Mouse (Mus musculus): ENCODE results near the gene Ly6c1. TPM values are rescaled to one million over a fixed set of nuclear protein-coding genes. Genes with fewer than 3 reads are reported as not detected.
A peak's percentile ranks its signal among the peaks of the same experiment; 100 is the strongest.
"Not testable (repeated sequence)": the region's sequence is repeated elsewhere in the genome, so short reads cannot be mapped to it uniquely, and the experiment has no call there.

The Ly6c1 gene
- polyA plus RNA-seq (2012; ENCODE audit: insufficient read depth, insufficient read length, missing spikeins): 2.8 TPM in 1 of 2 replicates, not detected in the other

DNA sequence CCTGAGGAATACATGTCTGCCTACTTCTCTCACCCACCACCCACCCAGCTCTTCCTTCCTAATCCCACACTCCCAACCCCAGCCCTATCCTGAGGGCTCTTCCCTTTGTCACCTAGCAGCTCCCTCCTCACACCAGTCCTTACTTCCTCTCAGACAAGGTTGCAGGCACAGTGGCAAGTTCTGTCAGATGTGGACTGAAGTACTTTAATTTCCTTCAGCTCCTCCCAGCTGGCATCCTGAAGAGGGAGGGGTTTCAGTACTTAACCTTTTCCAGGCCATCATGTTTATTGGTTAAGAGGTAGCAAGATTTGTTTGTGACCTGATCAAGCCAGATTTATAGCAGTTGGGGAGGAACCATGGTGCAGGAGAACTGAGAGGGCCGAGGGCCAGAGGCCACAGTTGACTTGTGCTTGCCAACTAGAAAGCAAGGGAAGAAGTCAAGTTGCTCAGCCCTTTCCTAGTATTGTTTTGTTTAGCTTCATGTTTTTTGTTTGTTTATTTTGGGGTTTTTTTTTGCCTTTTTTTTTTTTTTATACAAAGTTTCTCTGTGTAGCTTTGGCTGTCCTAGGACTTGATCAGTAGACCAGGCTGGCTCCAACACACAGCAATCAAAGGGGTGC is at the start of gene Ly6c1:
Gene Ly6c1 (minus strand): TSS at position 189 of the 620 bp plus-strand sequence.
- H3K27ac ChIP-seq (ENCODE audit: insufficient read depth, low read depth, low read length); H3K4me1 ChIP-seq (ENCODE audit: control insufficient read depth, insufficient read depth, low read length); H3K4me3 ChIP-seq (ENCODE audit: insufficient read depth, low read length): not testable (repeated sequence)

GRCm38 (mm10) chr15:75088041-75088440 is 39.4 kb upstream of the Ly6c1 start:
- not testable (repeated sequence) for H3K4me3 ChIP-seq (ENCODE audit: insufficient read depth, low read length); H3K27ac ChIP-seq (ENCODE audit: insufficient read depth, low read depth, low read length); H3K4me1 ChIP-seq (ENCODE audit: control insufficient read depth, insufficient read depth, low read length)

DNA sequence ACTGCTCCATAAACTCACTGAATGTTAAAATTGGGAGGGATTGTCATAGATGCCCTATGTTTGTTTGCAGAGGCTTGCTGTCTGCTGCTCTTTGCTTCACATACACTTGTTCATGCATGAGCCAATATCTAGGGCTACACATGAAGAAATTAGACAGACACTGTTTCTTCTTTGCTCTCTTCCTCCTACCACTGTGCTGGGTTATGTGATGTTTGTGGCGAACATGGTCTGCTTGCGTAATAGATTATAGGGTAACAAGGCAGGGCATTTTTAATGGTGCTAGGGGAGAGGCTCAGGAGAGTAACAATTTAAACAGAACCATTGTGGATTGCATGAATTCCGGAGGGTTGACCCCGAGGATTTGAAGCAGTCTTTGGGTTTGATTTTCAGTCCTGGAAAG is 21.3 kb upstream of the Ly6c1 start:
- Histone ChIP-seq H3K27ac (ENCODE audit: insufficient read depth, low read depth, low read length) (no peak overlapping the region), H3K4me3 (ENCODE audit: insufficient read depth, low read length) (no peak overlapping the region), H3K4me1 (ENCODE audit: control insufficient read depth, insufficient read depth, low read length) (no peaks in the 10 kb centered on the region)
- TF ChIP-seq POLR2A (IDR thresholded peaks at IDR 0.05; ENCODE audit: borderline replicate concordance, low read depth, low read length) (no peak), CTCF (IDR thresholded peaks at IDR 0.05; ENCODE audit: low read depth, low read length) (no peak)

DNA sequence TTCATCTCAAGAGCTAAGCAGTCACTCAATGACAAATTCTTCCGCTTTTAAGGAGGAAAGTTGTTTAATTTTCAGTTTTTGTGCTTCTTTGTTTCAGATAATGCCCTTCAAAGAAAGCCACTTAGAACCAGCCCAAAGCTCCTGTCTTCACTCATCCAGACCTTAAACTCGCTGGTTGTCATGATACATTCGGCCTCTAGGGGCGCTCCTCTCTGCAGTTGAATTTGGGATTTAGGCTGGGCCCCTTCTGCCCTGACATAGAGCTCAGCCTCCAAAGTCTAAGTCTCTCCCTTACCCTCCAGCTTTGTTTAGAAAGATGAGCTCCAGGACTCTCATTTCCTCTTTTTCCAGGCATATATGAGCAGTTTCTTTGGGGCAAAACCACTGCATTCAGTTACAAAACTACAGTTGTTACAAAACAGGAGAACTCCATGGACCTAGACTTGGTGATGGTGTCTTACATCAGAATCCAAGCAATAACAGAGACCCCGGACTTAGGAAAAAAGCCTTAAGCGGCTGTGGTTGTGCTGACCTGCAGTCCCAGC is 13.5 kb upstream of the Ly6c1 start:
- not testable (repeated sequence) for H3K4me3 ChIP-seq (ENCODE audit: insufficient read depth, low read length); H3K27ac ChIP-seq (ENCODE audit: insufficient read depth, low read depth, low read length)
- peaks cover 11% of the 10 kb centered on the region for H3K4me1 ChIP-seq (ENCODE audit: control insufficient read depth, insufficient read depth, low read length)

GRCm38 (mm10) chr15:75060505-75060904 is 11.9 kb upstream of the Ly6c1 start:
- H3K4me1 ChIP-seq (ENCODE audit: control insufficient read depth, insufficient read depth, low read length): peaks cover 11% of the 10 kb centered on the region
- H3K4me3 ChIP-seq (ENCODE audit: insufficient read depth, low read length): no peak overlapping the region
- H3K27ac ChIP-seq (ENCODE audit: insufficient read depth, low read depth, low read length): no peak overlapping the region
- TF ChIP-seq POLR2A (IDR thresholded peaks at IDR 0.05; ENCODE audit: borderline replicate concordance, low read depth, low read length) (no peak), CTCF (IDR thresholded peaks at IDR 0.05; ENCODE audit: low read depth, low read length) (peak; percentile 34; the same call in 1 of the 2 replicates)

GRCm38 (mm10) chr15:75055985-75056384 is 7.4 kb upstream of the Ly6c1 start:
- Histone ChIP-seq H3K4me3 (ENCODE audit: insufficient read depth, low read length) (no peak overlapping the region), H3K27ac (ENCODE audit: insufficient read depth, low read depth, low read length) (no peak overlapping the region), H3K4me1 (ENCODE audit: control insufficient read depth, insufficient read depth, low read length) (no peaks in the 10 kb centered on the region)
- TF ChIP-seq POLR2A (IDR thresholded peaks at IDR 0.05; ENCODE audit: borderline replicate concordance, low read depth, low read length) (no peak), CTCF (IDR thresholded peaks at IDR 0.05; ENCODE audit: low read depth, low read length) (no peak)

- not testable (repeated sequence) for H3K27ac ChIP-seq (ENCODE audit: insufficient read depth, low read depth, low read length); H3K4me1 ChIP-seq (ENCODE audit: control insufficient read depth, insufficient read depth, low read length)
Measured at GRCm38 (mm10) chr15:75055425-75055824, 6.8 kb upstream of the Ly6c1 start.

GRCm38 (mm10) chr15:75052414-75052813 is 3.8 kb upstream of the Ly6c1 start:
- not testable (repeated sequence) for H3K4me1 ChIP-seq (ENCODE audit: control insufficient read depth, insufficient read depth, low read length); H3K4me3 ChIP-seq (ENCODE audit: insufficient read depth, low read length); H3K27ac ChIP-seq (ENCODE audit: insufficient read depth, low read depth, low read length)

More at GRCm38 (mm10) chr15:75055425-75055824, 6.8 kb upstream of the Ly6c1 start:
- not testable (repeated sequence) for H3K4me3 ChIP-seq (ENCODE audit: insufficient read depth, low read length)

DNA sequence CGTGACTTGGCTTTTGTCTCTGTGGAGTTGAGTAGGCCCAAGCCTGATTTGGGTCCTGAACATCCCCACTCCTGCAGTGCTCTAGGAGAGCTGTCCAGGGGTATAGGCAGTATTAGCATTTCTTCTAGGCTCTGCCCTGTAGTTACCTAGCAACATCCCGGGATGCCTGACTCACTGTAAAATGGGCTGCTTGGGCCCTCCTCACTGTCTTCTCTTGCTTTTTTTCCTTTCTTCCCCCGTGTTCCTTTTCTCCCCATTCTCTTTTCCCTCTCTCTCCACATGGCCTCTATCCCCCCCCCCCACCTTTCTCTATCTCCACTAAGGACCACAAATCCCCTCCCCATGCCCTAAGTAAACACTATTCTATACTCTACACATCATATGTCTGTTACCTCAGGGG is 2.5 kb upstream of the Ly6c1 start:
- not testable (repeated sequence) for H3K27ac ChIP-seq (ENCODE audit: insufficient read depth, low read depth, low read length); H3K4me1 ChIP-seq (ENCODE audit: control insufficient read depth, insufficient read depth, low read length); H3K4me3 ChIP-seq (ENCODE audit: insufficient read depth, low read length)

DNA sequence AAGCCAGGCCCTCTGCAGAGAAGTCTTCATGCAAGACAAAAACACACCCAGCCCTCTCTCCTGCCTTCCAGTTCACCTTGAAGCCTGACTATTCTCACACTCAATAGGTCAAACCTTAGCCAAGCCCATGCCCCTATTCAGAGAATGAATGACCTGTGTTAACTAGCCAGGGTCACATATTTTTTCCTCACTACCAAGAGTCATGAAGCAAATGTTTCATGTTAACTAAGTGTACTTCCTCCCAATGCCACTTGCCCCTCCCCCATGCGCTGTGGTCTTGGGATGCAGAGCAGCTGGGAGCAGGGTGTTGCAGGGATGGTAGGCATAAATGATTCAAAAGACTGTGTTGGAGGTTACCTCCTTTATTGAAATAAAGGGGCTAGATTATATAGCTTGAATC is 2.0 kb upstream of the Ly6c1 start:
- not testable (repeated sequence) for H3K27ac ChIP-seq (ENCODE audit: insufficient read depth, low read depth, low read length); H3K4me3 ChIP-seq (ENCODE audit: insufficient read depth, low read length); H3K4me1 ChIP-seq (ENCODE audit: control insufficient read depth, insufficient read depth, low read length)

- H3K4me3 ChIP-seq (ENCODE audit: insufficient read depth, low read length); H3K4me1 ChIP-seq (ENCODE audit: control insufficient read depth, insufficient read depth, low read length); H3K27ac ChIP-seq (ENCODE audit: insufficient read depth, low read depth, low read length): not testable (repeated sequence)
Measured at GRCm38 (mm10) chr15:75049811-75050210, 1.2 kb upstream of the Ly6c1 start.

- H3K4me1 ChIP-seq (ENCODE audit: control insufficient read depth, insufficient read depth, low read length); H3K27ac ChIP-seq (ENCODE audit: insufficient read depth, low read depth, low read length); H3K4me3 ChIP-seq (ENCODE audit: insufficient read depth, low read length): not testable (repeated sequence)
Measured at GRCm38 (mm10) chr15:75047970-75048320, 685 bp downstream of the Ly6c1 start.

DNA sequence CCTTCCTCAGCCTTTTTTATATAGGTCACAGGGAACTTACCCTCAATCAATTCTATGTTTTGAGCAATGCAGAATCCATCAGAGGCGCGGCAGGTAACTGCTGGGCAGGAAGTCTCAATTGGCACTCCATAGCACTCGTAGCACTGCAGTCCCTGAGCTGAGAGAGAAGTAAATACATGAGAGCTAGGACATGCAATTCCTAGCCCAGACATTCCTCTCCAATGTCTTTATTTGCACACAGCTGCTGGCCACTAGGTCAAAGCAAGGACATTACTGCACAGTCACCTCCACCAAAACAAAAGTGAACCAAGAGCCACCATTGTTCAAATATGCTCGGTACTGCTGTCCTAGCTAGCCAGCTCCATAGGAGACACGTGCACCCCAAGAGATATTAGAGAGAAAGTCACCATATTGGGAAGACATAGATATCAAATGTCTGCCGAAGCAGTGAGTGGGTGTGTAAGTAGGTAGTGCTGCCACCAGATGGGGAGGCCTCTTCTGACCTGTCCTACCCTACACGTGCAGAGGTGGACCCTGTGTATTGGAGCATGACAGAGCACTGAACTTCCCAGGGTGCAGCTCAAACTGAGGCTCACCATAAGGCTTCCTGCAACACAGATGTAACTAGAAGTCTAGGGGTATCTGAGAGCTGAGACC is 1.2 kb downstream of the Ly6c1 start:
- H3K4me1 ChIP-seq (ENCODE audit: control insufficient read depth, insufficient read depth, low read length); H3K27ac ChIP-seq (ENCODE audit: insufficient read depth, low read depth, low read length); H3K4me3 ChIP-seq (ENCODE audit: insufficient read depth, low read length): not testable (repeated sequence)

- not testable (repeated sequence) for H3K4me3 ChIP-seq (ENCODE audit: insufficient read depth, low read length); H3K4me1 ChIP-seq (ENCODE audit: control insufficient read depth, insufficient read depth, low read length); H3K27ac ChIP-seq (ENCODE audit: insufficient read depth, low read depth, low read length)
Measured at GRCm38 (mm10) chr15:75045501-75045900, 3.1 kb downstream of the Ly6c1 start.

- not testable (repeated sequence) for H3K4me3 ChIP-seq (ENCODE audit: insufficient read depth, low read length)
- Histone ChIP-seq H3K4me1 (ENCODE audit: control insufficient read depth, insufficient read depth, low read length) (peaks cover 18% of the 10 kb centered on the region), H3K27ac (ENCODE audit: insufficient read depth, low read depth, low read length) (peak overlapping the region; percentile 12; the same call in 1 of the 2 replicates)
Measured at GRCm38 (mm10) chr15:75021020-75021759, 27.4 kb downstream of the Ly6c1 start.
